Mouse (Mus musculus) hindbrain, embryonic 14.5 days (tissue): ENCODE data around the gene Ldb1. TPM values are rescaled to one million over a fixed set of nuclear protein-coding genes. Genes with fewer than 3 reads are reported as not detected.

ENCODE experiments used
- ATAC-seq: fragments of 200-750 bp; cut with Nextera tagmentation; 2 replicates; pipeline ENCODE4 v1.8.0; 2017; ENCODE audit warnings: moderate number of reproducible peaks, mild to moderate bottlenecking, moderate TSS enrichment, moderate library complexity; ENCODE audit not compliant: low FRiP score
- DNase-seq: peaks from one replicate; pipeline ENCODE4 v3.0.0-alpha.2; 2015; ENCODE audit warnings: low spot score
- H3K27ac ChIP-seq: fragments of 300-500 bp; sonication (generic); 2 replicates; pipeline ENCODE4 v1.5.1; 2014; ENCODE audit warnings: mild to moderate bottlenecking, moderate library complexity
- H3K27me3 ChIP-seq: fragments of 300-500 bp; sonication (generic); 2 replicates; pipeline ENCODE4 v1.6.1; 2014; ENCODE audit warnings: mild to moderate bottlenecking, low read length, mixed read lengths; ENCODE audit not compliant: control insufficient read depth, insufficient read depth
- H3K36me3 ChIP-seq: fragments of 300-500 bp; sonication (generic); replicated peaks from 2 replicates; pipeline ENCODE4 v1.6.1; 2014; ENCODE audit not compliant: control insufficient read depth, insufficient read depth
- H3K4me1 ChIP-seq: fragments of 300-500 bp; sonication (generic); replicated peaks from 2 replicates; pipeline ENCODE4 v1.6.1; 2014; ENCODE audit warnings: antibody characterized with exemption, low read length, mixed read lengths; ENCODE audit not compliant: control insufficient read depth, insufficient read depth
- H3K4me2 ChIP-seq: fragments of 300-500 bp; sonication (generic); replicated peaks from 2 replicates; pipeline ENCODE4 v1.6.1; 2014; ENCODE audit warnings: mild to moderate bottlenecking, moderate library complexity
- H3K4me3 ChIP-seq: fragments of 300-500 bp; sonication (generic); replicated peaks from 2 replicates; pipeline ENCODE4 v1.5.1; 2014; ENCODE audit warnings: mild to moderate bottlenecking, low read length
- H3K9ac ChIP-seq: fragments of 300-500 bp; sonication (generic); 2 replicates; pipeline ENCODE4 v1.6.1; 2014
- H3K9me3 ChIP-seq: fragments of 300-500 bp; sonication (generic); 2 replicates; pipeline ENCODE4 v1.6.1; 2016; ENCODE audit warnings: low read length; ENCODE audit not compliant: control insufficient read depth
- WGBS: fragments of 180-500 bp; shearing (Covaris S2); extraction: QIAGEN DNeasy Blood & Tissue Kit; methylation state at CpG from one replicate; pipeline ENCODE4 v1.1.7; 2014; 5-methylcytosine and 5-hydroxymethylcytosine counted together
- polyA plus RNA-seq: library from polyadenylated mRNA; unstranded; fragments of >200 nt; fragmentation: Nextera tagmentation; extraction: Ambion mirVana; gene quantifications from 2 replicates; pipeline ENCODE4 v1.2.1, GENCODE M21; 2014

The Ldb1 gene
- polyA plus RNA-seq, 1 experiment from 2014 or later, result 95.4 TPM

- Histone ChIP-seq H3K27ac (no peak overlapping the region), H3K36me3 (no peaks in the 10 kb centered on the region), H3K4me1 (no peaks in the 10 kb centered on the region), H3K9ac (no peak overlapping the region), H3K27me3 (no peaks in the 10 kb centered on the region), H3K9me3 (no peaks in the 10 kb centered on the region), H3K4me2 (no peak overlapping the region), H3K4me3 (no peak overlapping the region)
- DNase-seq (peak; percentile 87), ATAC-seq (no peak; the same call in 1 of the 2 replicates)
- 42% methylated on average over 12 of the region's 12 CpGs for WGBS
These were observed 30.3 kb downstream of the Ldb1 start for GRCm38 (mm10) chr19:46014572-46015178.

- ATAC-seq (no peak), DNase-seq (no peak)
- peaks cover 17% of the 10 kb centered on the region; the same call in 1 of the 2 replicates for H3K27me3 ChIP-seq
- no peak overlapping the region for H3K4me2 ChIP-seq
- H3K4me1 ChIP-seq, result peaks cover 13% of the 10 kb centered on the region
- no peaks in the 10 kb centered on the region for H3K9me3 ChIP-seq
- no peak overlapping the region for H3K27ac ChIP-seq
- H3K36me3 ChIP-seq, result no peaks in the 10 kb centered on the region
- 86% methylated on average over 7 of the region's 7 CpGs for WGBS
- no peak overlapping the region for H3K4me3 ChIP-seq
- no peak overlapping the region for H3K9ac ChIP-seq
These were observed 39.3 kb downstream of the Ldb1 start for GRCm38 (mm10) chr19:46005680-46006079.

GRCm38 (mm10) chr19:46004814-46005466 lies 40.1 kb downstream of the Ldb1 start:
- H3K9ac ChIP-seq, result no peak overlapping the region
- no peak overlapping the region for H3K4me2 ChIP-seq
- H3K4me3 ChIP-seq, result no peak overlapping the region
- WGBS, result 73% methylated on average over 17 of the region's 17 CpGs
- H3K36me3 ChIP-seq, result no peaks in the 10 kb centered on the region
- DNase-seq, result no peak
- H3K9me3 ChIP-seq, result no peaks in the 10 kb centered on the region
- peaks cover 17% of the 10 kb centered on the region; the same call in 1 of the 2 replicates for H3K27me3 ChIP-seq
- H3K27ac ChIP-seq, result no peak overlapping the region
- H3K4me1 ChIP-seq, result peaks cover 13% of the 10 kb centered on the region
- ATAC-seq, result 0 out of 2 replicates have a peak, but pooled peaks have one; percentile 21

- Histone ChIP-seq H3K27ac (no peak within 1 kb of the TSS), H3K4me3 (peak within 1 kb of the TSS; percentile 46), H3K4me2 (peak within 1 kb of the TSS; percentile 89), H3K4me1 (peaks cover 13% of the 10 kb centered on the region), H3K36me3 (no peaks in the 10 kb centered on the region), H3K27me3 (peaks cover 17% of the 10 kb centered on the region; the same call in 1 of the 2 replicates), H3K9me3 (no peaks in the 10 kb centered on the region), H3K9ac (peak within 1 kb of the TSS; percentile 60)
- ATAC-seq, result peak; percentile 54; the same call in 1 of the 2 replicates
- DNase-seq, result peak; percentile 51
- 1% methylated on average over 70 of the region's 70 CpGs for WGBS
These were observed 41.4 kb downstream of the Ldb1 start, which contains the start of gene Hps6 for GRCm38 (mm10) chr19:46003371-46004226. Hps6 (plus strand) TSS chr19:46003508.

GRCm38 (mm10) chr19:46002279-46002678 lies 42.7 kb downstream of the Ldb1 start:
- WGBS, result 87% methylated on average over 9 of the region's 9 CpGs
- no peak for ATAC-seq
- H3K4me3 ChIP-seq, result no peak overlapping the region
- no peak for DNase-seq
- H3K4me1 ChIP-seq, result peaks cover 19% of the 10 kb centered on the region
- no peaks in the 10 kb centered on the region for H3K36me3 ChIP-seq
- H3K27me3 ChIP-seq, result peaks cover 17% of the 10 kb centered on the region; the same call in 1 of the 2 replicates
- H3K4me2 ChIP-seq, result no peak overlapping the region
- no peak overlapping the region for H3K9ac ChIP-seq
- no peaks in the 10 kb centered on the region for H3K9me3 ChIP-seq
- H3K27ac ChIP-seq, result no peak overlapping the region

- Histone ChIP-seq H3K4me1 (peaks cover 24% of the 10 kb centered on the region), H3K4me2 (peak overlapping the region; percentile 77; the same call in 1 of the 2 replicates), H3K36me3 (0 out of 2 replicates have a peak, but pooled peaks cover 3% of the 10 kb centered on the region), H3K9ac (no peak overlapping the region), H3K27ac (no peak overlapping the region), H3K27me3 (peaks cover 17% of the 10 kb centered on the region; the same call in 1 of the 2 replicates), H3K9me3 (no peaks in the 10 kb centered on the region), H3K4me3 (no peak overlapping the region)
- ATAC-seq (no peak), DNase-seq (no peak)
- WGBS, result 70% methylated on average over 1 of the region's 1 CpGs
These were observed 45.6 kb downstream of the Ldb1 start for GRCm38 (mm10) chr19:45999378-45999777.

- H3K4me3 ChIP-seq, result peak overlapping the region; percentile 61
- peak overlapping the region; percentile 77 for H3K4me2 ChIP-seq
- ATAC-seq (peak; percentile 32; the same call in 1 of the 2 replicates), DNase-seq (no peak)
- H3K27ac ChIP-seq, result peak overlapping the region; percentile 97
- 20% methylated on average over 8 of the region's 8 CpGs for WGBS
- 0 out of 2 replicates have a peak, but pooled peaks cover 3% of the 10 kb centered on the region for H3K36me3 ChIP-seq
- H3K4me1 ChIP-seq, result peaks cover 20% of the 10 kb centered on the region
- H3K9me3 ChIP-seq, result no peaks in the 10 kb centered on the region
- peaks cover 13% of the 10 kb centered on the region; the same call in 1 of the 2 replicates for H3K27me3 ChIP-seq
- peak overlapping the region; percentile 93 for H3K9ac ChIP-seq
These were observed 46.3 kb downstream of the Ldb1 start for GRCm38 (mm10) chr19:45998694-45999217.

- Histone ChIP-seq H3K4me2 (peak within 1 kb of the TSS; percentile 77), H3K9ac (peak within 1 kb of the TSS; percentile 93), H3K4me1 (peaks cover 14% of the 10 kb centered on the region), H3K27me3 (peaks cover 6% of the 10 kb centered on the region; the same call in 1 of the 2 replicates), H3K27ac (peak within 1 kb of the TSS; percentile 97), H3K36me3 (0 out of 2 replicates have a peak, but pooled peaks cover 3% of the 10 kb centered on the region), H3K4me3 (peak within 1 kb of the TSS; percentile 61), H3K9me3 (no peaks in the 10 kb centered on the region)
- ATAC-seq (peak; percentile 93), DNase-seq (peak; percentile 92)
- 1% methylated on average over 76 of the region's 76 CpGs for WGBS
These were observed 47.0 kb downstream of the Ldb1 start, which contains the start of gene Armh3 for GRCm38 (mm10) chr19:45997785-45998693. Armh3 (minus strand) TSS chr19:45998488.
